17 mouse cellular contexts compared by ENCODE assay signal in the genomic region with DNA sequence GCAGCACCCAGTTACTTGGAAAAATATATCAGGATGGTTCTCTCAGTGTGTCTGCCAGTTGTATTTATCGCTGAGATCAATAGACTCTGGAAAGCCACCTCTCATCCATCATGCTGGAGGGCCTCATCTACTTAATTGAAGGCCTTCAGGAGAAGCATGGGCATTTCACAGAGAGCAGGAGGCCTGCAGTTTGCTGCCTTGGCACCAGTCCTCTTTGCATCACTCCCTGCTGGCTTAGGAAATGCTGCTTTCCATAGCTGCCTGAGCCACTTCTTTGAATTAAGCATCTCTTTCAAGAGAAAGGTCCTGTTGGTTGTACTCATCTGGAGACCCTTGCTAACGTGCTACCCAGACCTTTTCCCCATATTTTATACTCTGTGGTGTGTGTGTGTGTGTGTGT.
DNase-seq lines count a peak whose midpoint lies in the region.
"Had no signal": no experiment of that assay in that cellular context is flagged by ENCODE, and none has a peak within 500 bp of the region (broad histone marks: within the 10 kb centered on the region; RNA-seq: fewer than 3 reads in every experiment).

No protein-coding gene starts in this region.

- intact Hi-C loops in left cerebral cortex, postnatal 4 days (cut with DNase I) = no loop called here

- peak; percentile 41 to 61 for DNase-seq in cerebellum, postnatal 10 days
- no peak for DNase-seq in cerebellum, adult 11 months
- DNase-seq in cerebellum, postnatal 36 days = peak; percentile 15 to 28
- DNase-seq in cerebellum, adult 18-20 months = no peak
- peak; percentile 15 for DNase-seq in left cerebral cortex, postnatal 4 days
- DNase-seq in left cerebral cortex, adult 9 months (ENCODE audit: low spot score in 2 of 2) = no peak
- DNase-seq: adrenal gland, postnatal 10 days; adrenal gland, postnatal 36 days; B cell, adult 2 months; embryo, embryonic 11 days; gastrocnemius, adult 2 months; gastrocnemius, postnatal 14 days; heart, adult 18-20 months; heart, postnatal 14 days; heart, postnatal 4 days; kidney, adult 18-20 months; kidney, adult 9 months had no signal

Comparison
In these comparisons a context has a peak if more than half of its experiments do, and no peak if none do; other contexts are left out.
1. DNase-seq: peak in cerebellum, postnatal 10 days (2 of 2), cerebellum, postnatal 36 days (2 of 2) and left cerebral cortex, postnatal 4 days (single experiment); none in cerebellum, adult 11 months (single experiment), cerebellum, adult 18-20 months (0 of 2) and left cerebral cortex, adult 9 months (0 of 2).